Mouse (Mus musculus) WW6 (cell line): Measurements from ENCODE around the gene Eefsec.

Source experiments
- DNase-seq: peaks from one replicate; pipeline ENCODE4 v3.0.0-alpha.2; 2013; ENCODE audit warnings: low read depth, low spot score

The Eefsec gene

DNA sequence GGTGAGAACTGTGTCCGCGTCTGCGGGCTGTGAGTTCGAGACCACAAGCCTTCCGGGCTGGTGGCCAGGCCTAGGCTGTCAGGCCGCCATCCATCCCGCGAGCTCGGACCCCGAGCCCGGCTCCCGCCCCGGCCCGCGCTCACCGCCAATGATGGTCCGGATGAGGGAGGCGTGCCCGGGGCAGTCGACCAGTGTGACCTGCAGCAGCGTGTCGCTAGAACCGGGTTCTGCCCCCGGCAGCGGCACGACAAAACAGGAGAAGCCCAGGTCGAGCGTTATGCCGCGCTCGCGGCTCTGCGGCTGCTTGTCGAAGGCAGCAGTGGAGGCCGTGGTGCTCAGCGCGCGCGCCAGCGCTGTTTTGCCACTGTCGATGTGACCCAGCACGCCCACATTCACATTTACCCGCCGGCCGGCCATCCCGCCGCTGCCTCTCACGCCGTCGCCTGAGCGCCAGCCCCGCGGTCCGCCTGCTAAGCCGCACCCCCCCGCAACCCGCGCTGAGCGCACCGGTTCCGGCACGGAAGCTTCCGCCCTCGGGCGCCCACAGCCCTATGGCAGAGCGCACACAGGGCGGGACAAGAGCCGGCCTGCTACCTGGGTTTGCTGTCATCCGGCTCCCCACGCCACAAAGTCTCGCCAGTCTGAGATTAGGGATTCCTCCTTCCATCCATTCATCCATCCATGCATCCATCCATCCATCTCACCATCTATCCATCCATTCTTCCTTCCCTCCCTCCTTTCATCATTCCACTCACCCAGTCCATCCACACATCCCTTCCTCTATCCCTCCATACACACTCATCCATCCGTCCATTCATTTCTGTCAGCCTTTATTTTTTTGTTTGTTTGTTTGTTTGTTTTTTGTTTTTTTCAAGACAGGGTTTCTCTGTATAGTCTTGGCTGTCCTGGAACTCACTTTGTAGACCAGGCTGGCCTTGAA, at the start of gene Eefsec:
Gene Eefsec, minus strand, starts transcription at position 477 of the 940 bp plus-strand sequence.
- DNase-seq = peak; percentile 52

DNA sequence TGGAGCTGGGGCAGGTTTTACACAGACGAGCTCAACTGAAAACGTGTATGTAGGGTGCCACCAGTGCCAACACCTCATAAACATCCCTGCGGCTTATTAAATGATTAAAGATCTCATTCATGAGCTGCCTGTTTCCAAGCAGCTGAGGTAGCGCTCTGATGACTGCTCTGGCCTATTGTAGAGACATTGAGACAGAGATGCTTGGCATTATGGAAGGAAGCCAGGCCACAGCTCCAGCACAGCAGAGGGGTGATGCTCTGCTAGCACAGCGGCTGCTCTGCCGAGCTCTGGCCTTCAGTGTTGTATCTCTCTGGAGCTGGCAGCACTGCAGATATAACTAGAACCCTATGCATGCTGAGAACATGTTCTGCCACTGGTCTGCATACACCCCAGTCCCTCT, 47.4 kb upstream of the Eefsec start:
- no peak for DNase-seq

DNA sequence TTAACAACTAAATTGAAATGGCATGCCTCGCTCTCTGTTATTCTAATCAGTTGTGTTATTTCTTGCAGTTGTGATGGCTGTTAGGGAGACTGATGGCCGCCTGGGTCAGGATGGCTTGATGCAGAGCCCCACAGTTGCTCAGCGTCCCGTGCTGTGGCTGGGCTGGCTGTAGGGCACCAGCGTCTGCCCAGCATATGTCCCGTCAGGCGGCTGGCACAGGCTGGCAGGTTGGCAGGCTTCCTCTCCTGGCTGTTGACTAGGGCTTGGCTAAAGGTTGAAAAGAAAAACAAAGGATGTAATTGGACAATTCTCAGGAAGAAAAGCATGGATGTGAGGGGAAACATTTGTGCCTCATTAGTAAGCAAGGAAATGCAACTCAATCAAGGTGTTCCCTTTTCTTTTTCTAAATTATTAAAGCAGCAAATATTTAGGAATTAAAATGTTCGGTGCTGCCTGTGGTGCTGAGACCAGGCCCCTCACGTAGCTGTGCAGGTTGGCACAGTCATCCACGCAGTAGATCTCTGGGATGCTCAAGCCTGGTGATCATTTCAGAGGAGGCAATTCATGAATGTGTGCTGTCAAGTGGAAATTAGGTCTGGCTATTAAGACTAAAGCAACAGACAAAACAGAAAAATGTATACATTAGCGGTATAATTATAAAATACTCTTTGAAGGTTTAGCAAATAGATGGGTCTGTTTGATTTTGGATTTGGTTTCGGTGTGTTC, 44.5 kb upstream of the Eefsec start:
- no peak for DNase-seq

DNA sequence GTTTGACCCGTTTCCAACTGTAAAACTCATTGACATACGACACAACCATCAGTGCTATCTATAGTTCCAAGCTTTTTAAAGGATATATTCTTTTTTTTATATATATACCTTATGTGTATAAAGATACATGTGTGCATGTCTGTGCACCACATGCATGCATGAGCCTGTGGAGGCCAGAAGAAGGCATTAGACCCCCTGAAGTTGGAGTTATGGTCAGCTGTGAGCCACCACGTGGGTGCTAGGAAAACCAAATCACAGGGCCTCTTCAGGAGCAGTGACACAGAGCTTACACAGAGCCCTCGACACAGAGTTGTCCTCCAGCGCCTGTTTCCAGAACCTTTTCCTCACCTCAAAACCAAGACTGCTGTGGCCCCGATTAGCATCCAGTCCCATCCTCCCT, 43.5 kb upstream of the Eefsec start:
- DNase-seq = no peak

DNA sequence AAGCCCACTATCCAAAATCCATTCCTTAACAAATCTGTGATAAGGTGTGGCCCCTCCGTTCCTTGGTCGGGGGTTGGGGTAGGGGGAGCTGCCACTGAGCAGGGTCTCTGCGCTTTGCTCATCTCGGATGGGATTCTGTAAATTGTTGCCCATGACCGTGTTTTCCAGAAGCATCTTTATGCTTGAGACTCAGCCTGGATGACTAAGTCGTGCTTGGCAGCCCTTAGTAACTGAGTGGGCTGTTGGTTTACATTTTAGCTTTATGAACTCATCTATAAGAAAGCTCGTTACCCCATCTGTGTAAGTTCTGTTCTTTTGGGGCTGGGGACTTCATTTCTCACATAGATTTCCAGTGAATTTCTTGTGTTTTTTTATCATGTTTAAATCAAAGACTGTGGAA, 42.7 kb upstream of the Eefsec start:
- DNase-seq = no peak

DNA sequence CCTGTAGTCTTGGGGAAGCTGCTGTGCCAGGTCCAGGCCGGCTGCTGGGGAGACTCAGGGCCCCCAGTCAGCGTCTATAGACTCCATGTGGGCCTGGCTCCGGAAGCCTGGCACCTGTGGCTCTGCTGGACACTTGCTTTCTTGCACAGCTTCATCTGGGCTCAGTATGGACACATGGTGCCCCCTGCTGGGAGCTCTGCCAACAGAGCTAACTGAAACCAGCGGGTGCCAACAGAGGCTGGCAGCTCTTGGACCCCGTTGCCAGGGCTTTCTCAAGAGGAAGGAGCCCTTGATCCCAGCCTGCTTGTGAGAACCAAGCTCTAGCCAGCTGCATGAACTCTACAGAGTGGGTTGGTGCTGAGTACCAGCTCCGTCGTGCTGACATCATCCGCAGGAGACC, 40.6 kb upstream of the Eefsec start:
- no peak for DNase-seq

DNA sequence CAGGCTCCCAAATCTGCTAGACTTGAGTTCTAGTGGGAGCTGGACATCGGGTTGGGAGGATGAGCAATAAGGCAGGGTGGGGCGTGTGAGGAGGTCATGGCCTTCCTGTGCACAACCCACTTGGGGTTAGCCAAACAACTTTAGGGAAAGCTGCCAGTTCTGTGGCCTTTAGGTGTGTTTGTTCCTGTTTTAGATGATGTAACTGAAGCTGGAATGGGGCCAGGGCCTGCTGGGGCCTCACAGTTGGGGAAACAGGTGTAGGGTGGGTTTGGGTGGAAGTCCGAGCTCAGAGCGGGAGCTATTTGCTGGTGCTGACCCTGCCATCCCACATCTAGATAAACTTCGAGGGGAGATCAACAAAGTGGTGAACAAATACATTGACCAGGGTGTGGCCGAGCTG, 39.0 kb upstream of the Eefsec start:
- no peak for DNase-seq

DNA sequence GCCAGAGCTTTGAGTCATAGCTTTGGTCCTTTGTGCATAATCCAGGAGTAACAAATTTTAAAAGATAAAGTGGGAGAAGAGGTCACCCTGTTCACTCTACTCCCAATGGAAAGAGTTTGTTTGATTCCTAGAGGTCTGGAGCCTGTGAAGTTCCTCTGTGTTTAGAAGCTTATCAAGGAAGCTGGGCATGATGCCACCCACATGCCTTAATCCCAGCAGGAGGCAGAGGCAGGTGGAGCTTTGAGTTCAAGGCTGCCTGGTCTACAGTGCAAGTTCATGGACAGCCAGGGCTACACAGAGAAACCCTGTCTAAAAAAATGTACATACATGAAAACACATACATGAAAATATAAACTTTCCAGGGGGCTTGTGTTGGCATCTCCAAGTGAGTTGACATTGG, 37.6 kb upstream of the Eefsec start:
- no peak for DNase-seq

DNA sequence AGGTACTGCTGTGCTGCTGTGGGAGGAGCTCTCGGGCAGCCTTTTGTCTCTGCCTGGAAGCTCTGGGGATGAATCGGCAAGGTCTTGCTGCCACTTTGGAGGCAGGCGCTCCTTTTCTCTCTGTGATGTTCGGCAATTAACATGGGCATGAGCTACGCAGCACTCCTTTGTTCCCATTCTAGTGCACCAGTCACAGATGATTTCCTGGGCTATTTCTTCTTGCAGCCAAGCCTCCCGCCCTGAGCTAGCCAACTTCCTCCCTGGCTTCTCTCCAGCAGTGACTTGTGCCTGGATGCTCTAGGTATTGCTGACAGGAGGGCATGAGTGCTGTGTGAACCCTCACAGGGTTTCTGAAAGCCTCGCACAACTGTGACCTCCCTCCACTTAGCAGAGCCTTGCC, 36.8 kb upstream of the Eefsec start:
- peak; percentile 48 for DNase-seq

DNA sequence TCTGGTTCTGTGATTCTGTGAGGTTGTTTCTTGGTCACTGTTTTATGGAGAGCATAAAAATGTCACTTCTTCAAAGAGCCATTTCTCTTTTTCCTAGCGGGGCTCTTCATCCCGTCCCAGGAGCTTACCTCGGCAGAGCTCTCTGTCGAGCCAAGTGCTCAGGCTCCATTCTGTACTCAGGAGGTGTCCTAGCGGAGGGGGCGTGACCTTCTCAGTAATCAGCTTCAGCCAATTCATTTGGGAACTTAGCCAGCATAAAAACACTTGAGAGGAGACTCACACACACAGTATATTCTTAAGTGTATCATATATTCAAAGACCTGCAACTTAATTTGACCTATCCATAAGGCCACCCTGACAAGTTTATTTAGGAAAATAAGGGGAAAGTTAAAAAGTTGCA, 34.1 kb upstream of the Eefsec start:
- no peak for DNase-seq

DNA sequence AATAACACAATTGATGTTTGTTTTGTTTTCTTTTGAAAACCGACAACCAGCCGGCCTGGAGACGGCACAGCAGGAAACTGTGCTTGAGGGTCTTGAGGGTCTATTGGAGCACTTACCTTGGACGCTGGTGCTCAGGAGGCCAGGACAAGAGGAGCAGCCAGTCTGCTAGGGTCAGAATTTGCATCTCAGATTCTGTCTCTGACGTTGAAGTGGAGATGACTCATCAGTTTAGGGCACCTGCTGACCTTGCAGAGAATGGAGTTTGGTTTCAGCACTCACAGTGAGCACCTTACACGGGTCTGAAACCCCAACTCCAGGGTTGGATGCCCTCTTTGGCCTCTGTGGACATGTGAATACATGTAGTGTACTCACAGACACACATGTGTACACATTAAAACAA, 23.5 kb upstream of the Eefsec start:
- DNase-seq = no peak

DNA sequence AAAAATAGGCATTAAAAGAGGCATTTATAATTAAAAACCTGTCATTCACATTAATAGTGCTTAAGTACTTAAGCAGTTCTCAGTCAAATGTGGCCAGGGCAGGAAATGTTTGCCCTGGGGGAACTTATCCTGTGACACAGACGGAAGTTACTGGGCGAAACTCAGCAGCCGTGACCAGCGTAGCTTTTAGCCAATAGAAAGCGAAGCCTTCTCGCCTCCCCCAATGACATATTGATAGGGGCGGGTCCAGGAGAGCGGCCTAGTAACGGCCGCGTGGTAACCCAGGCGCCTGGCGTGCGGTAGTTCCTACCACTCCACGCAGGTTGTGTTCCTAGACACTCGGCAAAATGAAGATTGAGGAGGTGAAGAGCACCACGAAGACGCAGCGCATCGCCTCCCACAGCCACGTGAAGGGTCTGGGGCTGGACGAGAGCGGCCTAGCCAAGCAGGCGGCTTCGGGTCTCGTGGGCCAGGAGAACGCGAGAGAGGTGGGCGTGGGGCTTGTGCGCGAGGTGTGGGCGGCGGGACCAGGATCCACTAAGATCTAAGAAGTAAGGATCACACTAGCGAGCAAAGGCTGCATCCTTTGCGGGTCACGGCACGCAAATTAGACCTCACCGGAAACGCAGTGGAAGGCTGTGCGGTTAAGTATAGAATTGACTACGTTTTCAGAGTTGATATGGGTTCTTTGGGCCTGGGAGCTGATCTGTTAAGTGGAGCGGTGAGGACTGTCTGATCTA, 19.0 kb upstream of the Eefsec start, which contains the start of gene Ruvbl1:
Gene Ruvbl1, plus strand, starts transcription at position 229 of the 740 bp plus-strand sequence.
- DNase-seq = peak; percentile 86

DNA sequence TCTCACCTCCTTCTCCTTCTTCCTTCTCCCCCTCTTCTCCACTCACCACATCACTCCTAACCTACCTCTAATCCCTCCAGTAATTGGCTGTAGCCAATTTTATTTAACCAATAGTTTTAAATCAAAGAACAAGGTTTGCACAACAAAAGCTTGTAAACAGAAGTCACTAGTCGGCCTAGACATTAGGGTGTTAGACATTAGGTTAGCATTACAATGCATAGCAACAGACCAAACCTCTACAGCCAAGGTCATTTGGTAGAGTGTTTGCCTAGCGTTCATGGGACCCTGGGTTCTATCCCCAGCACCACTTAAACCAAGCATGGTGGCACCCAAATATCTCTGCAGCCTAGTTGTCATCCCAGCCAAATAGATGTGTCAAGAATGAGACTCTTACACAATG, 8.2 kb upstream of the Eefsec start:
- DNase-seq = no peak

DNA sequence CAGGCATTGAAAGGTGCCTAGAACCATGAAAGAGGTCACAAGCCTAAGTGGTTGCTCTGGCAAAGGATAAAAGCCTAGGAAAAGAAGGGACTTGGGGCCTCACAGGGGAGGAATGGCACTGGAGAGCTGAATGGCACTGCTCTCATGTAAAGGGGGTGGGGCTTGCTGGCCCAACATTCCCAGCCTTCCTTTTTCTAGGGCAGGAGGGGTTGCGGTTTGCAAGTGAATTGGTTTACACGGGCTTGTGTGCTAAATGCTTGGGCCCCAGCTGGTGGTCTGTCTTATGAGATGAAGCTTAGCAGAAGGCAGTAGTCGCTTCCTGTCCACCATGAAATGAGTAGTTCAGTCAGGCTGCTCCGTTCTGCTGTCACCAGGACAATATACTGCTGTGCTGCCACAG, 1.1 kb upstream of the Eefsec start:
- no peak for DNase-seq

DNA sequence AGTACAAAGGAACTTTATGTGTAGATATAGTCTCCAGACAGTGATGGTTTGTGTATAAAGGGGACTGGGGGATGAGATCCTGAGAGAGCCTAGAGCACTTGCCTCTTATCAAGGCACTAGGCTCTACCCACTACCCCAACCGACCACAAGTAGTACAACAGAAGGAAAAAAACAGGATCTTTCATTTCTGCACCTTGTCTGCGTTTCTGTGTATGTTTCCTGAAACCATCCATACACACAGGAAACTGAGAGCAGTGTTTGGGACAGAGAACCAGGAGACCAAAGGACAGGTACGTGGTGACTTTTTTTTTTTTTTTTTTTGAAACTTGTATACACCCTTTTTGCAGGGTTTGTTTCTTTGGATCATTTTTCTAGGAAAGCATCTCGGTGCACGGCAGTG, 678 bp downstream of the Eefsec start:
- DNase-seq = no peak

DNA sequence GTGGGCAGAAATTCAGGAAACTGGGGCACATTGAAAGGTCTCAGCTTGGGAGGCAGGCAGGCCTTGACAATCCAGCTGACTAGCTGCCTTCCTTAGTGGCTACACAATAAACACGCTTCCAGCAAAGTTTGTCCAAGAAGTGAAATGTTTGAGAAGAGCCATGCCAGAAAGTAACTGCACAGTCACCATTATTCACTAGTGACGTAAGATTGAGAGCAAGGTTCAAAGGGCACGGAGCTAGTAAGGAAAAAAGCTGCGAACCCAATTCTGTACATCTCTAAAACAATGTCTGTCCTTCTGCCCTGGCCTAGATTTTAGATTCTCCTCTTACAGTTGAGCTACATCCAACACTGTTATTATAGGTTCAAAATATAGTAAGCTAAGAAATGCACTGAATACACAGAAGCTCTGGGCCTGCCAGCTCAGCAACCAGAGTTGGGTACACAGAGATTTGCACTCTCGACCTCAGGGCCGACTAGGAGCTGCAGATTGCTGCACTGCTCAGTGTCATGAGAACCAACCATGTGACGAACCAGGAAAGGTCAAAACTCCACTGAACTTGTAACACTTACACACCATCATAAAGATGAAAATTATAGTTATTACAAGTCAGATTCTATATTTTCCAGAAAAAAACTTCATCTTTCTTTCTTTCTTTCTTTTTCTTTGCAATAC, 2.1 kb downstream of the Eefsec start:
- no peak for DNase-seq

DNA sequence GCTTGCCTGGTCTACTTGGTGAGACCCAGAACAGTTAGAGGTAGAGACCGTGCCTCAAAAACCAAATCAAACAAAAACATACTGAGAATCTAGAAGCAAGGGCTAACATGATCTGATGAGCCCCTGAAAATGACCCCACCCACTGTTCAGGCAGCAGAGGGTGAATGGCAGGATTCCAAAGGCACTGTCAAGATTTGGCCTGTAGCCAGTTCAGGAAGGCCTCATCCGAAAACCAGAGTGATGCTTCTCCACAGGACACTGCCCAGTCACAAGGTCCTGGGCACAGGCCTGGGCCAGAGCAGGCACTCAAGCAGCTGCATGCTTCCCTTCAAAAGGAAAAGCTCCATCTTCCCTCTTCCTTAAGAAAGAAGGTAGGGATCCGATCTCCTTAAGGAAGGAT, 2.9 kb downstream of the Eefsec start:
- no peak for DNase-seq

DNA sequence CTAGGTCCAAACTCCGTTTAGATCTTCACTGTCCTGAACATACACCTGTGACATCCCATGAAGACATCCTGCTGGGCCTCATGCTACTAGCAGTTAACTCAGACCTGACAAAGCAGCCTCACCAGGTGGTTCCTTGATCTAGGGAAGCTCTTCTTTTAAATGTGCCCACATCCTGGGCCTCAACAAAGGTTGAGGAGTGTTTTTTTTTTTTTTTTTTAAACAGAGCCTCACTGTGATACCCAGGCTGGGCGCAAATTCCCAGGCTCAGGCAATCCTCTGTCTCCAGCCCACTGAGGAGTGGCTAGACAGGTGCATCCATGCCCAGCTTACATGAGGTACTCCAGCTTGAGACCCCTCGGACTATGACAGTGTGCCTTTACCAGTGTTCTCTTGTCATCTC, 3.8 kb downstream of the Eefsec start:
- no peak for DNase-seq

DNA sequence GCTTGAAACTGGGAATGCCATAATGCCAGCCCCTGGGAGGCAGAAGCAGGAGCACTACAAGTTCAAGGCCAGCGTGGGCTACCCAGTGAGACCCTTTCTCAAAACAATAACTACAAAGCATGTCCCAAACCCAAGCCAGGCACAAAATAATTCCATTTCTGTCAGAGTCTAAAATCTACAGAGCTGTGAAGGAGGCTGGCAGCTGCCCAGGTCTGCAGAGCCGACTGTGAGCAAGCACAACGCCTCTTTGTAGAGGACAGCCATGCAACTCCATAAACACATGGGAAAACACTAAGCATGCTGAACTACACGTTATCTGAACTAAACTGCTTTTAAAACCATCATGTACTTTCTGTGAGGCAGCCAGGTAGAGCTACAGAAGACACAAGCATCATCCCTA, 7.3 kb downstream of the Eefsec start:
- DNase-seq = no peak

DNA sequence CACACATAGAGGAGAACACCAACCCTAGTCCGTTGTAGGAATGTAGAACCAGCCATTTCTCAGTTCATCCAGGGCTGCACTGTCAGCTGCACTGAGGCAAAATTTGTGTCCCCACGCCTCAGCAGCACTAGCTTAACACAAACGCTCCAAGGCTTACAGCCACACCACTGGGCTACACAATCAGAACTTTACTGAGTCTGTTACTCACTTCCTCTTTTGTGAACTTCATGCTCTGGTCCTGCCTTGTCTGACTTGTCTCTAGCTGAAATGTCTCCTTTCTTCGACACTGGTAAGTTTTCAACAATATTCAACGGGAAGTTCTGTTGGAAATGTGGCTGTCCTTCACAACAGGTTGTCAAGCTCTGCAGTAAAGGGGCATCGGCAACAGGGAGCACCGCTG, 10.7 kb downstream of the Eefsec start:
- no peak for DNase-seq

DNA sequence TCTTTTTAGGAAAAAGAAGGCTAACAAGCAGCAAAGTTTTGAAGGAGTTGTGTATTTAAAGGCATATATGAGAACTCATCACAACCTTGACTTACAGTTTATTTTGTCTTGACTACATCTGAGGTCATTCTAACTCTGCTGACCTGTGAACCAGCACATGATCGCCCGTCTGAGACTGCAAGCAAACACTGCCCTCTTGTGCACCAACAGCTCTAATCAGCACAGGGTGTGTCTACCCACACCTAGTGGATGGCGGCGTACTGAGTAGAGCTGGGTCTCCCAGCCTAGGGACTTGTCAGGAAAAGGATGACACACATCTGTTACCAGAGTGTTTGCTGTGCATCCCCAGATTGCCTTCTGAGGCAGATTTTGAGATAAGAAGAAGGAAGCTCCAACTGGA, 15.1 kb downstream of the Eefsec start:
- DNase-seq = no peak
